Mouse (Mus musculus): ENCODE measurements around the gene Macrod2. TPM values are rescaled to one million over a fixed set of nuclear protein-coding genes. Genes with fewer than 3 reads are reported as not detected.

Macrod2 gene
- polyA plus RNA-seq, 1 experiment, result 8.3 TPM

- Histone ChIP-seq H3K4me1 (ENCODE audit: control insufficient read depth, insufficient read depth, insufficient read length, low read length) (no peaks in the 10 kb centered on the region), H3K4me3 (ENCODE audit: insufficient read depth, low read depth, low read length) (no peak overlapping the region), H3K27ac (replicated peaks; ENCODE audit: low read depth, low read length) (no peak overlapping the region)
Measured at GRCm38 (mm10) chr2:141817546-141818180, 1422.6 kb downstream of the Macrod2 start.

GRCm38 (mm10) chr2:141820795-141821194 is 1425.7 kb downstream of the Macrod2 start:
- Histone ChIP-seq H3K4me1 (ENCODE audit: control insufficient read depth, insufficient read depth, insufficient read length, low read length) (no peaks in the 10 kb centered on the region), H3K27ac (replicated peaks; ENCODE audit: low read depth, low read length) (no peak overlapping the region), H3K4me3 (ENCODE audit: insufficient read depth, low read depth, low read length) (no peak overlapping the region)

GRCm38 (mm10) chr2:141825606-141826495 is 1430.7 kb downstream of the Macrod2 start:
- Histone ChIP-seq H3K4me1 (ENCODE audit: control insufficient read depth, insufficient read depth, insufficient read length, low read length) (no peaks in the 10 kb centered on the region), H3K4me3 (ENCODE audit: insufficient read depth, low read depth, low read length) (no peak overlapping the region), H3K27ac (replicated peaks; ENCODE audit: low read depth, low read length) (no peak overlapping the region)

- Histone ChIP-seq H3K4me1 (ENCODE audit: control insufficient read depth, insufficient read depth, insufficient read length, low read length) (no peaks in the 10 kb centered on the region), H3K27ac (replicated peaks; ENCODE audit: low read depth, low read length) (no peak overlapping the region)
Measured at GRCm38 (mm10) chr2:141830496-141830895, 1435.4 kb downstream of the Macrod2 start.

GRCm38 (mm10) chr2:141831515-141831914 is 1436.4 kb downstream of the Macrod2 start:
- H3K4me1 ChIP-seq (ENCODE audit: control insufficient read depth, insufficient read depth, insufficient read length, low read length), result no peaks in the 10 kb centered on the region
- no peak overlapping the region for H3K27ac ChIP-seq (replicated peaks; ENCODE audit: low read depth, low read length)

More at GRCm38 (mm10) chr2:141830496-141830895, 1435.4 kb downstream of the Macrod2 start:
- H3K4me3 ChIP-seq (ENCODE audit: insufficient read depth, low read depth, low read length), result no peak overlapping the region

GRCm38 (mm10) chr2:141834156-141834782 is 1439.2 kb downstream of the Macrod2 start:
- no peak overlapping the region for H3K4me3 ChIP-seq (ENCODE audit: insufficient read depth, low read depth, low read length)
- H3K27ac ChIP-seq (replicated peaks; ENCODE audit: low read depth, low read length), result no peak overlapping the region
- H3K4me1 ChIP-seq (ENCODE audit: control insufficient read depth, insufficient read depth, insufficient read length, low read length), result no peaks in the 10 kb centered on the region

More at GRCm38 (mm10) chr2:141831515-141831914, 1436.4 kb downstream of the Macrod2 start:
- no peak overlapping the region for H3K4me3 ChIP-seq (ENCODE audit: insufficient read depth, low read depth, low read length)

GRCm38 (mm10) chr2:141844408-141845175 is 1449.5 kb downstream of the Macrod2 start:
- Histone ChIP-seq H3K4me3 (ENCODE audit: insufficient read depth, low read depth, low read length) (no peak overlapping the region), H3K4me1 (ENCODE audit: control insufficient read depth, insufficient read depth, insufficient read length, low read length) (no peaks in the 10 kb centered on the region), H3K27ac (replicated peaks; ENCODE audit: low read depth, low read length) (no peak overlapping the region)

- H3K4me3 ChIP-seq (ENCODE audit: insufficient read depth, low read depth, low read length), result no peak overlapping the region
- no peaks in the 10 kb centered on the region for H3K4me1 ChIP-seq (ENCODE audit: control insufficient read depth, insufficient read depth, insufficient read length, low read length)
- H3K27ac ChIP-seq (replicated peaks; ENCODE audit: low read depth, low read length), result no peak overlapping the region
Measured at GRCm38 (mm10) chr2:141859220-141859619, 1464.1 kb downstream of the Macrod2 start.

- no peaks in the 10 kb centered on the region for H3K4me1 ChIP-seq (ENCODE audit: control insufficient read depth, insufficient read depth, insufficient read length, low read length)
Measured at GRCm38 (mm10) chr2:141861679-141862268, 1466.7 kb downstream of the Macrod2 start.

GRCm38 (mm10) chr2:141862531-141863265 is 1467.6 kb downstream of the Macrod2 start:
- Histone ChIP-seq H3K27ac (replicated peaks; ENCODE audit: low read depth, low read length) (no peak overlapping the region), H3K4me1 (ENCODE audit: control insufficient read depth, insufficient read depth, insufficient read length, low read length) (no peaks in the 10 kb centered on the region), H3K4me3 (ENCODE audit: insufficient read depth, low read depth, low read length) (no peak overlapping the region)

More at GRCm38 (mm10) chr2:141861679-141862268, 1466.7 kb downstream of the Macrod2 start:
- no peak overlapping the region for H3K27ac ChIP-seq (replicated peaks; ENCODE audit: low read depth, low read length)
- no peak overlapping the region for H3K4me3 ChIP-seq (ENCODE audit: insufficient read depth, low read depth, low read length)

- no peak overlapping the region for H3K4me3 ChIP-seq (ENCODE audit: insufficient read depth, low read depth, low read length)
- H3K27ac ChIP-seq (replicated peaks; ENCODE audit: low read depth, low read length), result no peak overlapping the region
- H3K4me1 ChIP-seq (ENCODE audit: control insufficient read depth, insufficient read depth, insufficient read length, low read length), result no peaks in the 10 kb centered on the region
Measured at GRCm38 (mm10) chr2:141863628-141864165, 1468.6 kb downstream of the Macrod2 start.

GRCm38 (mm10) chr2:141870930-141871329 is 1475.8 kb downstream of the Macrod2 start:
- no peak overlapping the region for H3K27ac ChIP-seq (replicated peaks; ENCODE audit: low read depth, low read length)

GRCm38 (mm10) chr2:141876155-141876851 is 1481.2 kb downstream of the Macrod2 start:
- no peaks in the 10 kb centered on the region for H3K4me1 ChIP-seq (ENCODE audit: control insufficient read depth, insufficient read depth, insufficient read length, low read length)
- H3K4me3 ChIP-seq (ENCODE audit: insufficient read depth, low read depth, low read length), result no peak overlapping the region
- no peak overlapping the region for H3K27ac ChIP-seq (replicated peaks; ENCODE audit: low read depth, low read length)

More at GRCm38 (mm10) chr2:141870930-141871329, 1475.8 kb downstream of the Macrod2 start:
- H3K4me3 ChIP-seq (ENCODE audit: insufficient read depth, low read depth, low read length), result no peak overlapping the region
- H3K4me1 ChIP-seq (ENCODE audit: control insufficient read depth, insufficient read depth, insufficient read length, low read length), result no peaks in the 10 kb centered on the region
